Mouse (Mus musculus) gastrocnemius, postnatal 4 days (tissue): ENCODE results near the gene Hira. TPM values are rescaled to one million over a fixed set of nuclear protein-coding genes. Genes with fewer than 3 reads are reported as not detected.
"Not testable (repeated sequence)": the region's sequence is repeated elsewhere in the genome, so short reads cannot be mapped to it uniquely, and the experiment has no call there.

Experiments
- DNase-seq, 2 experiments: peaks; one replicate each; pipeline ENCODE4 v3.0.0; 2021 to 2022; ENCODE audit warnings: low spot score in 2 of 2, mixed read lengths in 2 of 2
- long read RNA-seq, 2 experiments: library from polyadenylated mRNA; stranded (forward); transcript quantifications; one replicate each; pipeline ENCODE4 v2.0.0; 2021
- total RNA-seq, 2 experiments: library from RNA; stranded (reverse); gene quantifications; 2 replicates each; pipeline ENCODE4 v1.2.3; 2021

The Hira gene
- 10 to 100 TPM; 38.9 to 44.8 TPM for total RNA-seq
- long read RNA-seq, experiment 1 = 0 reads
- long read RNA-seq, experiment 2, partial matches to known transcripts = 5 of 6 reads
- long read RNA-seq, experiment 2, other reads (novel, unspliced or antisense) = 1 of 6 reads

DNA sequence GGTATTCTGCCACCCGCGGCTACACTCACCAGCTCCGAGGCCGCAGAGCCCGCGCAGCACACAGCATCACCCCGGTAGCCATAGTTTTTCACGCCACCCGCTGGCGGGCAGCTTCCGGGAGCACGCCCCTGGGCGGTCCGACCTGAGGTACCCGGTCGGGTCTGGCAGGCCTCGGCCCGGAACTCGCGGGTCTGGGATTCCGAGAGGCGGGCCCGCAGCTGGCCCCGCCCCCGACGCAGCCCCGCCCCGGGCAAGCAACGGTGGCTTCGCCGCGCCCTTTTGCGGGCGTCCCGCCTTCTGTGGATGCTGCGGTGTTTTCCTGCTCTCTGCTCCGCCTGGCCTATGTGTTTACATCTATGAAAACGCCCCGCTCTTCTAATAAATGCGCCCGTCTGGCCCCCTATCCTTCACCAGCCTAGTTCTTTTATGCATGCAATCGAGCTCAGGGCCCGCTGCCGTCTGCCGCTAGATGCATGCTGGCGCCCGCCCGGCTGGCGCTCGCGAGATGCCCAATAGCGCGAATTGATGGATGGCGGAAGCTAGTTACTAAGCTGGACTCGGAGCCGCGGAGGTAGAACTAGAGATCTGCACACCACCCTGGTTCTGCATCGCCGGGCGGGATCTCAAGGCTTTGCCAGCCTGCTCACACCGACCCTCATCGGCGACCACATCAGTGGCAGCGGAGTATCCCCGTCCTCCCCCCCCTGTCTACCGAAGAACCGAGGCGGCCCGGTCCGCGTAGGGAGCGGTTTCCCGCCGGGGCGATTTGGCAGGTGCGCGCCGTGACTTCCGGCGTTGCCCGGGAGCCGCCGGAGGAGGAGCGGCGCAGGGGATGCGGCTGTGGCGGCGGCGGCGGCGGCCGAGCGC, at the start of gene Hira, which contains the start of gene Mrpl40:
Gene Hira, plus strand, starts transcription at position 596 of the 867 bp plus-strand sequence.
Gene Mrpl40, minus strand, starts transcription at position 421 of the 867 bp plus-strand sequence.
- peak; percentile 96 for DNase-seq

DNA sequence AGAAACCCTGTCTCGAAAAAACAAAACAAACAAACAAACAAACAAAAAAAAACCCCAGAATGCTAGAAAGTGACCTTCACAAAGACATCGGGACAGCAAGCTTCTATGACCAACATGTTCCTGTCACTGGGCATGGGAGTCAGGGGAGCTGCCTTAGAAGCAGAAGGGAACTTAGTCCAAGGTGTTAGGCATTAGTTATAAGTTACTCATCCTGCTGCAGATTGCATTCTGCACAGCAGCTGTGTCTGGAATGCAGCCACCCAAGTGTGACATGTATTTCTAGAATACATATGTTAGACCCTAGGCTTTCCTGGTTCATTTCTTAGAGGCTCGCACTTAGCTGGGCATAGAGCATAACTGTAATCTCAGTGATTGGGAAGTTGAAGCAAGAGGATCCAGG, 48.2 kb upstream of the Hira start:
- no peak for DNase-seq

- DNase-seq = no peak
These were observed 47.7 kb upstream of the Hira start for GRCm38 (mm10) chr16:18829102-18829501.

- DNase-seq = no peak
These were observed 43.4 kb upstream of the Hira start for GRCm38 (mm10) chr16:18833486-18833885.

DNA sequence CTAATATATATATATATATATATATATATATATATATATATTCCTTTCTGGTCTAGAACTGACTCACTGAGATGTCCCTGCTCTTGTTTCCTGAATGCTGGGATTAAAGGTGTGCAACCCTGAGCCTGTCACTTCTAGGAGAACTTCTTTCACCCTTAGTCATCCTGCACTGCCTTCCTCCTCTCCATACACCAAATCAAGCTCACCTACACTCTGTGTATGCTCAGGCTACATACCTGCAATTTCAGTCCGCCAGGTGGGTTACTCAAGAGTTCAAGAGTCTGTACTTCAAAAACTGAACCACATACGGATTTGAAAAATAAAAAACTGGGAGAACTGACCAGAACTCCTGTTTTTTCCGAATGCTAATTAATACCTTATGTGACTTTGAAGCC, 40.8 kb upstream of the Hira start:
- DNase-seq = no peak

GRCm38 (mm10) chr16:18836468-18837208, 40.2 kb upstream of the Hira start, which contains the start of the genes 2510002D24Rik and Gm28539:
TSS of gene 2510002D24Rik (plus strand) at chr16:18836578.
TSS of gene Gm28539 (plus strand) at chr16:18836584.
- peak; percentile 74 to 92 for DNase-seq

DNA sequence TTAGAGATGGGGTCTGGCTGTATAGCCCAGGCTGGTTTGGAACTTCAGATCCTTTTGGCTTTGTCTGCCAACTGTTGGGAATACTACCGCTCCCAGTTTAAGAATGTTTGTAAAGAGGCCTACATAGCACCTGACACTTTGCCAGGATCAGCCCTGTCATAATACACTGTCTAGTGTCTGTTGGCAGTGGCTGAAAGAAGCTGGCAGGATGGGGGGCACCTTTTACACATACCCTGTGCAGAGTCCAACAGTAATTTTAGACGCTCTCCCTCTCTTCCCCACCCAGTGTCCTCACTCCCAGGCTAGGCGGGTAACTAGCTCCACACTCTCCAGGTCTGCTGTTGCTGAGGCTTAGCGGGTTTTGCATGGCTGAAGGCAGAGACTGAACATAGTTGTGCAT, 38.5 kb upstream of the Hira start:
- no peak for DNase-seq

GRCm38 (mm10) chr16:18846301-18846820, 30.5 kb upstream of the Hira start:
- DNase-seq = no peak

DNA sequence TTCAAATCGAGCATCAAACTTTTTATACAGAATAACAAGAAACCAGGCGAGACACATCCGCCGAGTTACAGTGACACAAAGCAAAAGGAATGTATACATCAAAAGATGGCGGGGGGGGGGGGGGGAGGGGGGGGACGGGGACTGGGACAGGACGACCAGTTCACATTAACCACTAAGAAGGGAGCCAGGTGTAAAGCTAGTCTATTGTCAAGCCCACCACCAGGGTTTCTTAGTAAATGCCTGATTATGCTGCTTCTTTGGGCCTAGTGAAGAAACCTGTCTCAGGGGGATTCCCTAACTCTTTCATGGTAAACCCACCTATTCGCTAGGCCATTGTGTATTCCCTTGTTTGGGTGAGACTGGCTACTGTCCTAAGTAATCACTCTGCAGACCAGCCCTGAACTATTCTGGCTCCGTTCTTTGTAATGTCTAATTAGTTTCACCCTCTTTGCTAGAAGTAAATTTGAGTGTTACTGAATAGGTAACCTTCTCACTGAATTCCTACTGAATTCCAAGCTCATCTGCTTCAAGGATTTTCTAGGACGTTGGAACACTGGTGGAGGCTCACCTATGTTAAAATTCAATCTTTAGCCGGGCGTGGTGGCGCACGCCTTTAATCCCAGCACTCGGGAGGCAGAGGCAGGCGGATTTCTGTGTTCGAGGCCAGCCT, 27.2 kb upstream of the Hira start:
- not testable (repeated sequence) for DNase-seq

GRCm38 (mm10) chr16:18858551-18858950, 18.3 kb upstream of the Hira start:
- DNase-seq = no peak

DNA sequence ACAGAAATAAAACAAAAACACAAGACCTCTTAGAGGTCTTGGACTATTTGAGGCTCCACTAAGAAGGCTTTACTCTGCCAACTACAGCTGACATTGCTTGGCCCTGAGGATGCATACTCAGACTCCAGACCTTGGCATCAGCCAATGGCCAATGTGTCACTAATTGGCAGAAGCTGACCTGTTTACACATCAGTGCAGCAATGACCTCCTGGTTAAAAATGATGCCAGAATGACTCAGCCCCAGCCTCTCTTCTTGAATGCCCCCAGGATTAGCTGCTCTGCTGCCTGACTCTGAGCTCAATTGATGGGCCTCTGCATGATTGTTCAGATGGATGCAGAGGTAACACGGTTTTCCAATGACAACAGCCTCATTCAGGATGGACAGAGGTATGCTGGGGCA, 16.7 kb upstream of the Hira start:
- DNase-seq = peak in 1 of 2 experiments; percentile 18

DNA sequence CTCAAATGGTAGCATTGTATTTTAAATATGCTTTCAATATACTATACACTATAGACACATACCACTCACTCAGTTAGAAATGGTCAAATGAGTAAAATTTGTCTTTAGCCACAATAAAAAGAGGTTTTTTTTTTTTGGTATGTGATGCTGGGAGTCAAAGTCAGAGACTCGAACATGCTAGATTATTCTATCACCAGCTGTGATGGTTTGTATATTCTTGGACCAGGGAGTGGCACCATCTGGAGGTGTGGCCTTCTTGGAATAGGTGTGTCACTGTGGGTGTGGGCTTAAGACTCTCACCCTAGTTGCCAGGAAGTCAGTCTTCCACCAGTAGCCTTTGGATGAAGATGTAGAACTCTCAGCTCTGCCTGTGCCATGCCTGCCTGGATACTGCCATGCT, 6.3 kb upstream of the Hira start:
- not testable (repeated sequence) for DNase-seq

- DNase-seq = no peak
These were observed 771 bp upstream of the Hira start for GRCm38 (mm10) chr16:18876091-18876441.

DNA sequence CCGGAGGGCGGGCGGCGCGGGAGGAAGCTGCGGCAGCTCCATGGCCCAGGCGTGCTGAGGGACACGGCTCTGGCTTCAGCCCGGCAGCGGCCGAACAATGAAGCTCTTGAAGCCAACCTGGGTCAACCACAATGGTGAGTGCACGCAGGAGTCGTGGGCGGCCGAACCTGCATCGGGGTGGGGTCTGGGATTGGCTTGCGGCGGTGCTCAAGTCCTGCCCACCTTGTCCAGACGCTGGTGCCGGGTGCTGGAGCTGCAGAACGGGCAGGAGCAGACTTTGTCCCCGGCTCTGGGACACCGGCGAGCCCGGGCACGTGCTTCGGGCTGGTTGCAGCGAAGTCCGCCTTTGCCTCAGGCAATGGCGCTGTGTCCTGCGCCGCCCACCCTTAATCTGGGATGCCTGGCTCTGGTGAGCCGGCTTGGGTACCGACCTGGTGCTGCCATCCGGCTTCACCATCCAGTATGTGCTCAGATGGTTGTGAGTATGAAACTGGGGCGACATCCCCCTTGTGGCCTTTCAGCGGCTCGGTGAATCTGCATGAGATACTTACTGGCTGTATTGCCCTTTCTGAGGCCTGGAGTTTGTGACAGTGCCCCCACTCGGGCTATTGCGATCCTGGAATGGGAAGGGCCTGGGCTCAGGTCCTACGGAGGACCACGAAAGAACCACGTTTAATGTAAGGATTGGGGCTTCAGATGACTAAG, 701 bp downstream of the Hira start:
- peak; percentile 25 to 60 for DNase-seq

DNA sequence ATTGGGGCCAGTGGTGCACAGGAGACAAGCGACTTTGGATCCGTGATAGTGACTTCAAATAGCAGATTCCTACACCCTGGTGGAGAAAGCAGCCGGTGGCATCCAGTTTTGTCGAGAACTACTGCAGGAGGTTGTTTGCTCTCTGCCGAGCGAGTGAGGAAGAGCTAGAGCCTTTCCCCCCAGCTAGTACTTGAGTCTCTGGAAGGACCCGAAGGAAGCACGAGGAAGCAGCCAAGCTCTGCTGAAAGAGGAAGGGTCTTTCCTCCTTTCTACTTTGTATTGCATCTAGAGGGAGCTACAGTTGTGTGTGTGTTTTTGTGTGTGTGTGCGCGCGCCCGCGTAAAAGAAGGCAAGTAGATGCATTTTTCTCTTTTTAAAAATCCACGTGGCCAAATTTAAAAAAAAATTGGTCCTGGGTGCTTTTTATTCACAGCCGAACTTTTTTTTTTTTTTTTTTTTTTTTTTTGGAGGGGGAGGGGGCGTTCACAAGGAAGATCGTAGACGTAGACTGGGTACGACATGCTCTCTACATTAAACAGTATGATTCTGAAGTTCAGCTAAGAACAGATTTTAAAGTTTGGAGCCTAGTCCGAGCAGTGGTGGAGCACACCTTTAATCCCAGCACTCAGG, 1.4 kb downstream of the Hira start:
- DNase-seq = no peak

DNA sequence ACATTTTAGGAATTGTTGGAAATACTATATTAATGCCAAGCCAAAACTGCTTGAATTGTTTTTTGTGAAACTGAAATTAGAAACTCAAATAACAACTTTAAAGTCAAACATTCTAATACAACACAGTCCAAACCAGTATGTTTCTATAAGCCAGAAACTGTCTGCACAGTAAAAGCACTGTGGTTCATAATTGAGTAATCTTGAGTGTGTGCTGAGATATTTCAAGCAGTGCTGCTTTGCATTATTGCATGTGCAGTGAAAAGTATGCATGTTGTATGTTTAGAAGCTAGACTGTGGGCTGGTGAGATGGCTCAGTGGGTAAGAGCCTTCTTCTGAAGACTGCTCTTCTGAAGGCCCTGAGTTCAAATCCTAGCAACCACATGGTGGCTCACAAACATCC, 7.2 kb downstream of the Hira start:
- no peak for DNase-seq

- DNase-seq = no peak
These were observed 17.1 kb downstream of the Hira start for GRCm38 (mm10) chr16:18893840-18894372.

- no peak for DNase-seq
These were observed 18.4 kb downstream of the Hira start for GRCm38 (mm10) chr16:18895249-18895648.

DNA sequence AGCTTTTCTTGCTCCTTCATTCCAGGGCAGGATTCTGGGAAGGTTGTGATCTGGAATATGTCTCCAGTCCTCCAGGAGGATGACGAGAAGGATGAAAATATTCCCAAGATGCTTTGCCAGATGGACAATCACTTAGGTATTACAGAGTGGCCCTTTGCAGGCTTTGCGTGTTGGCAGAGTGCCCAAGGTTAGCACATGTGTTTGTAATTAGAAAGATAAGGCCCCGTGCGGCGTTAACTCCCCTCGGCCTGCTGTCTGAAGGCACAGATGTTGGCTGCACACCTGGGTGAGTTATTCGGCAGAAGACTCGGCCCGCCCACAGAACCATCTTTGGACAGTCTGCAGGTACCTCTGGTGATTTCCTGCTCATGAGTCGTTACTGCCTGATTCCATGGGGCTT, 19.6 kb downstream of the Hira start:
- DNase-seq = peak in 1 of 2 experiments; percentile 27

DNA sequence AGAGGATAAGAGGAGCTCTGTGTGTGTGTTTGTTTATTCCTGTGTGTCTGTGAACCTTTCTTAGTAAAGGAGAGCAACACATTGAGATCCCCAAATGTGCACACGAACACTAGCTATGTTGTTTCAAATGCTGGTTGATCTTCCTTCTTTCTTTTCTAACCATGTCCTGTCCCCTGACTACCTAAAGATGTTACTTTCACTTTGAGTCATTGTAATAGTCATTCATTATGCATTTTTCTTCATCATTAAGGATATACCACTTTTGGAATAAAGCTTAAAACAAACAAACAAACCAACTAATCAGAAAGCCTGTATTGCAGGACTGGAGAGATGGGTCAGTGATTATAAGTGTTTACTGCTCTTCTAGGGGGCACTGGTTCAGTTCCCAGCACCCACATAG, 28.8 kb downstream of the Hira start:
- no peak for DNase-seq
